Mouse (Mus musculus) right cerebral cortex, postnatal 36 days (tissue): ENCODE data around the gene Ankrd52.

Experiments
- DNase-seq, 2 experiments: peaks; one replicate each; pipeline ENCODE4 v3.0.0; 2022; ENCODE audit warnings: low spot score in 2 of 2, mixed read lengths in 1 of 2

The Ankrd52 gene

GRCm38 (mm10) chr10:128401056-128401455 lies 24.1 kb downstream of the Ankrd52 start, which contains the start of gene Slc39a5:
Gene Slc39a5, minus strand, starts transcription at chr10:128401229.
- no peak for DNase-seq

DNA sequence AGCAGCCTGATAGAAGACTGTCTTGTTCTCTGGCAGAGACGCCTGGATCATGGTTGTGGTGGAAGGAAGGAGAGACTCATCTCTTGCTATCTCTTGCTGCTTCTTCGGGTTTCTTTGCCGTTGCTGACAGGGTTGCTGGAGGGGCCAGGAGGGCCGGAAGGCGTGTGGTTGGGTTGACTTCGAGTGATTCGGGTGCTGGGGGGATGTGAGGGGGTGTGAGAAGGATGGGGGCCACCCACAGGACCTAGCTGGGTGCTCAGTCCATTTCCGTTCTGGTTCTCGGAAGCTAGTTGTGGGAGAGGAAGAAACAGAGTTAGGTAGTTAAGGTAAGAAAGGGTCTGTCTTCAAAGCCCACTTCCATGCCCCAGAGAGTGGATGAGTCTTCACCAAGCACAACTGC lies 24.7 kb downstream of the Ankrd52 start:
- no peak for DNase-seq

GRCm38 (mm10) chr10:128403931-128404330 lies 27.0 kb downstream of the Ankrd52 start:
- DNase-seq, result no peak

- peak; percentile 38 to 46 for DNase-seq
These were observed 31.9 kb downstream of the Ankrd52 start for GRCm38 (mm10) chr10:128408591-128409535.

DNA sequence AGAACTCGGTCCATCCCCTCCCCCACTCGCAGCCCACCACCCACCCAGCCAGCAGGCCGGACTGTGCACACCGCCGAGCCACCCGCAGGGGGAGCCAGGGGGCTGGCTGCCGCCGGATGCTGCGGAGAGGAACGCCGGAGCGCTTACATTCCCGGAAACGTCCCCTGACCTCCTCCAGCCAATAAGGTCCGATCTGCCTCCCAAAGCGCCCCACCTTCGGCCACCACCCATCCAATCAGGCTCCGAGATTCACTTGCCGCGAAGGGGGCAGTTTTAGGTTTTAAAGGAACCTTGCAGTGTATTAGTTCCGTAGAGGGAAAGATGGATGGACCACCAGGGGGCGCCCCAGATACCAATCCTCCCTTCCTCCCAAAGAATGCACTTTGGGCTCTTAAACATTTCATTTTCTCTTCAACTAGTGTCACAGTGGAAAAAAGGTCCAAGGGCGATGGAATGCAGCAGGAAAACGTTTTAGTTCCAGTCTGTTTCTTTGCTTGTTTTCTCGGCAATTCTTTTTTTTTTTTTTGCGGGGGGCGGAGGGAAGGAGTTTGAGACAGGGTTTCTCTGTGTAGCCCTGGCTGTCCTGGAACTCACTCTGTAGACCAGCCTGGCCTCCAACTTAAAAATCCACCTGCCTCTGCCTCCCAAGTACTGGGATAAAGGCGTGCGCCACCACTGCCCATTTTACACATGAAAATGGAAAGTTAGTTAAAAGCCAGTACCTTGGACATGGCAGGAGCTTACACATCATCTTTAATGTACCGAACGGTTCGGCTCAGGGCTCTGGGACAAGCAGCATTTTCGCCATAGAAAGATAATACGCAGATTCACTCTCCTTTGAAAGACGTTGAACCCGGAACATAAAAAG lies 33.0 kb downstream of the Ankrd52 start:
- DNase-seq, result peak; percentile 97 to 98

DNA sequence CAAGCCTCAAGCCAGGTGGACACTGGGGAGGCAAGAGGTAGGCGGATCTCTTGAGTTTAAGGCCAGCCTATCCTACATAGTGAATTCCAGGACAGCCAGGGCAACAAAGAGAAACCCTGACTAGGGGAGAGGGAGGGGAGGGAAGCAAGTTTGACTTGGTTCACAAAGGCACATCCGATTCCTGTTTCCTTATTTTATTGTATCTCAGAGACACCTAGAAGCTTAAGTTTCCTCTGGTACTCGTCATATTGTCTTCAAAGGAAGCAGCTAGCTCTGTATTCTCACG lies 33.6 kb downstream of the Ankrd52 start:
- DNase-seq, result no peak

DNA sequence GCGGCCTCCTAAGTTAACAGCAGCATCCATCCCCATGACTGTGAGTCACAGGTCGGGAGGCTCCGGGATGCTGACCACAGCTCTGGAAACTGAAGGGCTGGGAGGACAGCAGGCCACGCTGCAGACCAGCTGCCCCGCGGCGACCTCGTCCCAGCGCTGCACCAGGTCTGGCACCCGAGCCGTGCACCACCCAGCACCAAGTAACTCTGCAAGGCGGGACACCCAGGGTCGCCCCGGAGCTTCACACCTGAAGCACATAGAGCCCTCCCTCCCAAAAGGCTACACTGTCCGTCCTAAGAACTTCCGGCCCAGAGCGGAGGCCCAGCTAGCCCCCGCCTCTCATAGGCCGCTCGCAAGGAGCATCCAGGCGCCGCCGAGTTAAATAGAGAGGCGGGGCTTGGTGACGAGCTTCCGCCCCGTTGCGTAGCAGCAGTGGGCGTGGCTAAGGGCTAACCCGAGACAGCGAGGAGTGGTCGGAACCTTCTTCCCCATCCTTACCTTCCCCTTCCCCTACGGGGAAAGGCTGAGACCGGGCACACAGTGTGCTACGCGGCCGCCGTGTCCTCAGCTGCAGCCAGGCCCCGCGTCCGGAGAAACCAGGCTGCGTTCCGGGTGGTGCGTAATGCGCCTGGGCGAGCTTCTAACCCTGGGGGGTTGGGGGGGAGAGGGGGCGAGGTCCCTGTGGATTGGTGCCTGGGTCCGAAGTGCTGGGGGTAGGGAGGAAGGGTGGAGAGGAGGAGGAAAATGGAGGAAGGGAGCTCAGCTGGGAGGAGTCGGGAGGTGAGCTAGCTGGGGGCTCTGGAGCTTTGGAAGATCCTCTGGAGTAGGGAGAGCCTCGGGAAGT lies 34.5 kb downstream of the Ankrd52 start, which contains the start of the genes Nabp2 and Rnf41:
Gene Nabp2, minus strand, starts transcription at position 282 of the 844 bp plus-strand sequence.
Gene Rnf41, plus strand, starts transcription at position 447 of the 844 bp plus-strand sequence.
- DNase-seq, result peak; percentile 94 to 95

DNA sequence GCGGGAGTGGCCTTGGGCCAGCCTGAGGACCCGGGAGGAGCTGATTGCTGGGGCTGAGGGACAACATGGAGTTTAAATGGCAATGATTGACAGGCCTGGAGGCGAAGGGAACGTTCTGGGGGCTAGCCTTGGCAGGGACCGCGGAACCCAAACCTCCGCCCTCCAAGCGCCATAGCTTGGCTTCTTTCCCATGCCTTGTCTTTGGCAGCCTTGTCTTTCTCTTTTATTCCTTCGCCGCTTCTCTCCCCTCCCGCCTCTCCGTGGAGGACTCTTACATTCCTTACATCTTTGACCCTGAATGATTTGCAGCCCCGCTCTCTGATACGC lies 35.1 kb downstream of the Ankrd52 start:
- DNase-seq, result no peak

DNA sequence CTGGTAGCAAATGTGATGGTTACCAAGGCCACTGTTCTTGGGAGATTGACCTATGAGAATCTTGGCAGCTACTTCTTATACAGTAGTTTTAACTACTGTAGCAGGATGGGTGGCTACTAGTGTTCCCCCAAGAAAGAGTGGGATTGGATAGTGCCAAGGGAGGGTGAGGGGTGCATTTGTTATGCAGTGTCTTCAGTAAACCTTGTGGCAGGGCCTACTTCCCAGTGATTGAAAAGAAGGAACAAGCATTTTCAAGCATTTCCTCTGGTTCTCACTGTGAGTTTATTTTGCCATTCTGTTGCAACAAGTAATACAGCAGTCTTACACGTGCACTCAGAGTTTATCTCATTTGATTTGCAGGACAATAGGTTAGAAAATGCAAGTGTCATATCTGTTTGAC lies 35.6 kb downstream of the Ankrd52 start:
- no peak for DNase-seq

DNA sequence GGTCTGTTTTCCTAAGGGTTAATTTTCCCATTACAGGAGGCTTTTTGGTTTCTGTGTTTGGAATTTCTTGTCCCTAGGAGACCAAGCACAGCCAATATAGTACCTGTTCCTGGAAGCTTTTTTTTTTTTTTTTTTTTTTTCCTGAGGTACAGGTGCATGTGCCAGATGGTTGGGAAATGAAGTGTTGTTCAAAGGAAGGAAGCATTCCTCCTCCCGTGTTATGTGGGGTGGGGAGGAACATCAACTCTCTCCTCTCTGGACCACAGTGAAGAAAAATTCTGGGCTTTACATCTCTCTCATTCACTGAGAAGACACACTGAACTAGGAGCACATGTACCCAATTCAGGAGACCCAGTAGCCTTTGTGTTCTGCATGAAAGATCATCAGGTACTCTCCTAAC lies 36.2 kb downstream of the Ankrd52 start:
- no peak for DNase-seq

DNA sequence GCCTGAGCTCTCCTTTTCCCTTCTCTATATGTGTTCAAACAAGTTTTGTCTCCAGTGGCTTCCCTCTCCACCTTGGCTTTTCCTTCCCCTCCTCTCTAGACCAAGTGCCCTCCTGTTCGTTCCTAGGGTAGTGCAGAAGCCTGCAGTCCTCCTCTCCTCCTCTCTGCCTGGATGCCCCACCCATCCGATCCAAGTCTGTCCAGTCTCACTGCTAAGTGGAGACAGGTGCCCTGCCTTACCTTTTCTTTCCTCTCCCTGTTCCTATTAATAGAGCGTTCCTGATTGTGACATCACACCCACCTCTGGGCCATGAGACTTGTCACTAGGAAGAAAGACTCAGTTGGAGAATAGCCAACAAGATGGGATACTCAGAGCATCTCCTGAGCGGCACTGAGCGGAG lies 37.9 kb downstream of the Ankrd52 start:
- DNase-seq, result no peak

DNA sequence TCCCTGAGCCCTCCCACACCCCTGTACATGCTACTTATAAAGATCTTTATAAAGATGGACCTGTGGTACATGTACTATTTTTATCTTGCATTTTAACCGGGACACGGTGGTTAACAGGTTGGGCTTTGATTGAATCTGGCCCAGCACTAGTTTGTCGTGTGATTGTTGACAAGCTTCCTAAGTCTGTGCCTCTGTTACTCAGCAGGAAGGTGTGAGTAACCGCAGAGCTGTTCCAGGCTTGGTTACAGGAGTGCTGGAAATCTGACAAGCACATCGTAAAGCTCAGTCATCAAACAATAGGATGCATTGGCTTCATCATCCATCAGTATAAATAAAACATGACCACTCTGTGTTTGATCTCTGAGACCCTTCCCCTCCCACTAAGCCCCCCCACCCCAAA lies 45.5 kb downstream of the Ankrd52 start:
- no peak for DNase-seq

GRCm38 (mm10) chr10:128424604-128425003 lies 47.7 kb downstream of the Ankrd52 start:
- no peak for DNase-seq

DNA sequence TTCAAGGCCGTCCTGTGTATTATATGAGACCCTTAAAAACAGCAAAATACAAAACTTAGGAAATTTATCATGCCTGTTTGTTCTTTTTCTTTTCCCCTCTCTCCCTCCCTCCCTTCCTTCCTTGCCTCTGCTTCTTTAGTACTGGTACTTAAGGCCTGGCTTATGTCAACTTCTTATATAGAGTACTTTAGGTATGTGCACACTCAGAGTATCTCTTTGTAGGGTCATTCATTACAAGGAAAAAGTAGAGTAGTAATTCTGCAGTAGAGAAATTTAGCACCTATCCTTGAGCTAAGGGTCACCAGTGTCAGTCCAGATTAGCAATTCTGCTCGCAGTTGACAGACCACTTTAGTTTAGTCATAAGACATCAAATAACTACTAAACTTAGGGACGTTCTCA lies 48.3 kb downstream of the Ankrd52 start:
- no peak for DNase-seq

DNA sequence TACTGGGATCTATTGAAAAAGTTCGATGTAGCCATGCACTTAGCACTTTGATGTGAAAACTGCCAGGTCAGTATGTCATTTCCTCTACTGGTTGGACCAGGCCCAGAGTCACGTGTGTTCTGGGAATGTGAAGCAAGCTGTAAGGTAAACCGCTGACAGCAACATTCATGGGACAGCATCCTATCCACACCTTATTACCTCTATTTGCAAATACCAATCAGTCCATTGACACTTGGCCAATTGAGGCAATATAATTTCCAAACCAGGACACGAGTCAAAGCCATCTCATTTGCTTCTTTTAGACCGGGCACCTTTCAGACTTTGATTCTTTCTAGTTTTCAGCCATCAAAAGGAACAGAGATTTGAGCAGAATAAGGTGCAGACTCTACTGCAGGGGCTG lies 52.1 kb downstream of the Ankrd52 start:
- DNase-seq, result no peak

GRCm38 (mm10) chr10:128429454-128429853 lies 52.5 kb downstream of the Ankrd52 start:
- DNase-seq, result no peak

- no peak for DNase-seq
These were observed 56.5 kb downstream of the Ankrd52 start for GRCm38 (mm10) chr10:128433417-128433816.

DNA sequence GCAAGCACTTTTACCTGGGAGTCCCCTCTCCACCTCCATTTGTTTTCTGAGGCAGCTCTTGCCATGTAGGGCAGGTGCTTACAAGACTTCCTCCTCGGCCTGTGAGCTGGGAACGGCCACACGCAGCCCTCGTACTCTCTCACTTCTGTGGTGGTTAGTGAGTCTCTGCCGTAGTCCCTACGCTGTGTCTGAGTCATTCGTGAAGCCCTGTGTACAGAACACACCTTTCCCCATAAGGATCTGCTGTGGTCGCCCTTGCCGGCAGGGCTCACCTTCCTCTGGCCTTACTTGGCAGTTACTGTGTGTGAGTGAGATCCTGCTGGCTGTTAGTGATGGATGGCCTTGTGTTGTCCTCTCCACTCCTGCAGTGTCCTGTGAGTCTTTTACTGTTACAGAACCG lies 57.8 kb downstream of the Ankrd52 start:
- DNase-seq, result no peak

GRCm38 (mm10) chr10:128435186-128435823 lies 58.4 kb downstream of the Ankrd52 start:
- no peak for DNase-seq

DNA sequence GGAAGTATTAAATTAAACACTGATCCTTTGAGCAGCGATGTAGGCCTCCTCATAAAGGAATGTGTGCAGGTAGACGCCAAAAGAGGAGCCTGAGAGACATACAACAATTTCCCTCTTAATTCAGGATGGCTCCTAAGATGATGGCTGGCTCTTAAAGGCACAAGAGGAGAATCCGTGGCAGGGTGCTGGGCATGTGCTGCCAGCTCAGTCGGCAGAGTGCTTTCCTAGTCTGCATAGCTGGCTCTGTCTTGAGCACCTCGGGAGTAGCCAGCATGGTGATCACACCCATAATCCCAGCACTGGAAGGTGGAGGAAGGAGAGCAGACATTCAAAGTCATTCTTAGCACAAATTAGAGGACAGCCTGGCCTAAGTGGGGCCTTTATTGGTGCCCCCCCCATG lies 59.0 kb downstream of the Ankrd52 start:
- DNase-seq, result no peak

DNA sequence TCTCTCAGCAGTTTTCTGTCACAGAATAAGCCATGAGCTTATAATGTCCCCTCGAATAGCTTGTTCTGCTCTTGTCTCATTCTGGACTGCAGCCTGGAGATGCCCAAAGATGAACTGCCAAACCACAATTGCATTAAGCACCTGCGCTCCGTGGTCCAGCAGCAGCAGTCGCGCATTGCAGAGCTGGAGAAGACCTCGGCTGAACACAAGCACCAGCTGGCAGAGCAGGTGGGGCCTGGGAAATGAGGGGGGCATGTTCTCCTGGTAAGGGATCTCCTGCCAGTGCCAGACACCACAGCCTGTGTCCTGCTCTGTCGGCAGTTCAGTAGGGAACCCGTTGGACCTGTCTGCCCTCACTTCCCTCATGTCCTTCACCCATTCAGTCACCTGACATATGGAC lies 59.5 kb downstream of the Ankrd52 start:
- DNase-seq, result no peak
